Mouse (Mus musculus): ENCODE results near the gene Tmem243. TPM values are rescaled to one million over a fixed set of nuclear protein-coding genes. Genes with fewer than 3 reads are reported as not detected.
"Not testable (repeated sequence)": the region's sequence is repeated elsewhere in the genome, so short reads cannot be mapped to it uniquely, and the experiment has no call there.

Gene Tmem243
- total RNA-seq, 2 experiments from 2014 or later, result 9.5 to 12.2 TPM

DNA sequence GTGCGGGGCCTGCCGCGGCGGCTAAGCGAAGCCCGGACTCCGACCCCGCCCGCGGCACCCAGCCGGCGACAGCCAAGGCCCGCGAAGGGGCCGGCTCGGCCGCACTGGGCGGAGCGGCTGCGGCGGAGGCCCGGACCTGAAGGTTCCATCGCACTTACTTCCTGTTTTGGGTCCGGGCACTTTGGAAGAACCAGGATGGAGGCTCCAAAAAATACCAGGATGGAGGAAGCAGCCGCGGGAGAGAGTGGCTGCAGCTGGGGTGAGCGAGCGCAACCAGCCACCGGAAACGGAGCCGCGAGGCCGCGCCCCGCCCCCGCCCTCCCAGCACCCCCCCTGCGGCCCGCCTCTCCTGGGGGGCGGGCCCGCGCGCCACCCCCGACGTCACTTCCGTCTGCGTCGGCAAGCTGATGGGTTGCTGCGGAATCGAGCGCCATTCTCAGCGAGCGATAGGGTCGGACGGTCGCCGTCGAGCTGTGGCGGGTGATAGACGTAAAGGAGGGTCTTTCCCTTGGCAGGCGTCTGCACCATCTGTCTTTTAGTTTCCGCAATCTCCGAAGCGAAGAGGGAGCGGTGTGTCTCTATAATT is 61.1 kb downstream of the Tmem243 start, which contains the start of gene Dmtf1:
Gene Dmtf1 (minus strand): TSS at position 321 of the 586 bp plus-strand sequence.
- peak; percentile 90 to 96 for DNase-seq (ENCODE audit: low spot score in 2 of 2)
- intact Hi-C loops (cut with DNase I), result loop anchor here (2.0 to 10.0 kb wide), 2 partner anchors 105 to 1473 kb away; partner anchors contain the start of gene 9330182L06Rik

GRCm38 (mm10) chr5:9162088-9162487 is 61.6 kb downstream of the Tmem243 start:
- intact Hi-C loops (cut with DNase I), result loop anchor here (10.0 kb wide), 1 partner anchor 1473 kb away; no protein-coding TSS in a partner anchor
- no peak for DNase-seq (ENCODE audit: low spot score in 2 of 2)

DNA sequence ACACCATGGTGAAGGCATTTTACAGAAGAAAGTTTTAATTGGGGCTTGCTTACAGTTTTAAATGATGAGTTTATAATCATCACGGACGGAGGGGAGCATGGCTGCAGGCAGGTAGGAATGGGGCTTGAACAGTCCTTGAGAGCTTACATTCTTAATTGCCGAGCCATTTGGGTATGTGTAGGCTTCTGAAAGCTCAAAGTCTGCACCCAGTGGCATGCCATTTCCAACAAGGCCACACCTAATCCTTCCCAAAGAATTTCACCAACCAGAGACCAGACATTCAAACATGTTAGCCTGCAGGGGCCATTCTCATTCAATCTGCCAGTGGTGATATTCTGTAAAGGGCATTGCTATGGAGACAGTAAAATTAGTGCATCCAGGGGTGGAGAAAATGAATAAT is 62.9 kb downstream of the Tmem243 start:
- peak in 1 of 2 experiments; percentile 28 for DNase-seq (ENCODE audit: low spot score in 2 of 2)
- intact Hi-C loops (cut with DNase I), result loop anchor here (10.0 kb wide), 1 partner anchor 1471 kb away; no protein-coding TSS in a partner anchor

DNA sequence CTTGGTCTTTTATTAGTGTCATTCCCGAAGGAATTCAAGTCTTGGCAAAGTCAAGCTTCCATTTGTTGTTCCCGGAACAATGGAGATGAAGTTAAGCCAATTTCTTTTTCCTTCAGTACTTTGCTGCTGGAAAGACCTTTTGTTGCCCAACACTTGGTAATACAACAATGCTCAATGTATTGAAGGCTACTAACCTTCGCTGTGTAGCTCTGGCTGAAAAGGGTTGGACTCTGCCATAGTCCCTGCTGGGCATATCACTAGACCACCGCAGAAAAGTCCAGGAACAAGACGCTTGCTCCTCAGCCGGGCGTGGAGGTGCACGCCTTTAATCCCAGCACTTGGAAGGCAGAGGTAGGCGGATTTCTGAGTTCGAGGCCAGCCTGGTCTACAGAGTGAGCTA is 64.7 kb downstream of the Tmem243 start:
- intact Hi-C loops (cut with DNase I), result loop anchor here (10.0 kb wide), 1 partner anchor 1470 kb away; no protein-coding TSS in a partner anchor
- not testable (repeated sequence) for DNase-seq (ENCODE audit: low spot score in 2 of 2)

GRCm38 (mm10) chr5:9166366-9166765 is 65.9 kb downstream of the Tmem243 start:
- DNase-seq (ENCODE audit: low spot score in 2 of 2), result no peak
- intact Hi-C loops (cut with DNase I), result loop anchor here (10.0 kb wide), 1 partner anchor 1468 kb away; no protein-coding TSS in a partner anchor

DNA sequence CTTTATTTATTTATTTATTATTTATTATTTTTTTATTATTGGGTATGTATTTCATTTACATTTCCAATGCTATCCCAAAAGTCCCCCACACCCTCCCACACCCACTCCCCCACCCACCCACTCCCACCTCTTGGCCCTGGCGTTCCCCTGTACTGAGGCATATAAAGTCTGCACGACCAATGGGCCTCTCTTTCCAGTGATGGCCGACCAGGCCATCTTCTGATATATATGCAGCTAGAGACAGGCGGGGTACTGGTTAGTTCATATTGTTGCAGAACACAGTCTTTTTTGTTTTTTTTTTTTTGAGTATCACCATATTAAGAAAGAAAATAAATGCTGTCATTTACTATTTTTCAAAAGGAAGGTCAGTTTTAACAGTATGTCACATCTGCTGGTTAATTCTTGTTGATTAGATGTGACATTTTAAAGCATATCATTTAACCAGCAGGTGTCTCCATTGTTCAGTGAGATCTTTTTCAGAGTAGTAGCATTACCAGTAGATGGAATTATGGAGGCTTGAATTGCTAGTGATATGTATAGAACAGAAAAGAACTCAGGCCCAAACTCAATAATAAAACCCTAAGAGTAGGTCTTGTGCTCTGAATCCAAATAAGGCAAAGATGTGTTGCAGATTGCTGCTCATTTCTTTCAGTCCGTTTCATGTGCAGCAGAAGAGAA is 69.0 kb downstream of the Tmem243 start:
- peak in 1 of 2 experiments; percentile 61 for DNase-seq (ENCODE audit: low spot score in 2 of 2)
- intact Hi-C loops (cut with DNase I), result loop anchor here (1.0 to 10.0 kb wide), 3 partner anchors 249 to 1465 kb away; no protein-coding TSS in a partner anchor

- no peak for DNase-seq (ENCODE audit: low spot score in 2 of 2)
- intact Hi-C loops (cut with DNase I), result no loop called here
Measured at GRCm38 (mm10) chr5:9173295-9173694, 72.8 kb downstream of the Tmem243 start.

GRCm38 (mm10) chr5:9186467-9186866 is 86.0 kb downstream of the Tmem243 start:
- intact Hi-C loops (cut with DNase I), result no loop called here
- no peak for DNase-seq (ENCODE audit: low spot score in 2 of 2)

Other genes with a start within 250 kb of the Tmem243 start
- 1 to 10 TPM; 3.7 to 4.8 TPM for gene Abcb4, start 207.0 kb upstream of the Tmem243 start, total RNA-seq (2021)
- 10 to 100 TPM; 28.2 to 29.2 TPM for gene Crot, start 103.3 kb upstream of the Tmem243 start, total RNA-seq (2021)
- 10 to 100 TPM; 58.6 to 62.0 TPM for gene Dmtf1, start 61.1 kb downstream of the Tmem243 start, total RNA-seq (2021)
- gene 9330182L06Rik, start 165.4 kb downstream of the Tmem243 start, total RNA-seq (2021), result 10 to 100 TPM; 32.2 to 36.9 TPM